Mouse (Mus musculus) subcutaneous adipose tissue, adult 2 months (tissue): ENCODE results near the gene Gm29666. TPM values are rescaled to one million over a fixed set of nuclear protein-coding genes. Genes with fewer than 3 reads are reported as not detected.

Experiments used
- polyA plus RNA-seq: library from polyadenylated mRNA; depleted of rRNA; stranded (reverse); fragments of >200 nt; gene quantifications from 2 replicates; pipeline ENCODE4 v1.2.3, GENCODE M21; 2012; ENCODE audit warnings: low replicate concordance; rRNA removed

Gene Gm29666
- 0.30 and 0.35 TPM in 2 replicates for polyA plus RNA-seq

DNA sequence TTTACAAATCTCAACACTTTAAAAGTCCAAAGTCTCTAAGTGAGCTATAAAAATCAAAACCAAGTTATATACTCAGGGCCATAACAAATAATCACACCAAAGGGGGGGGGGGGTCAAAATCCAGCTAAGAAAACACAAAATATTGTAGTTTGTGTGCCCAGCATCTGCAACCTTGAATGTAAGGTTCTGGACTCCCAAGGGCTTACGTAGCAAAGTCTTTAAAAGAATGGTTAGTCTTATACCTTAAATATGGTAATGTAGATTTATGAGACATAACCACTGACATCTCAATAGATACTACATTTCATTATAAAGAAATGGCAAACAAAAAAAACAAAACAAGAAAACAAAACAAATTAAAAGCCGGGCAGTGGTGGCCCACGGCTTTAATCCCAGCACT, at the start of gene Gm29666:
TSS of gene Gm29666 (minus strand) at position 101 of the 400 bp plus-strand sequence.

DNA sequence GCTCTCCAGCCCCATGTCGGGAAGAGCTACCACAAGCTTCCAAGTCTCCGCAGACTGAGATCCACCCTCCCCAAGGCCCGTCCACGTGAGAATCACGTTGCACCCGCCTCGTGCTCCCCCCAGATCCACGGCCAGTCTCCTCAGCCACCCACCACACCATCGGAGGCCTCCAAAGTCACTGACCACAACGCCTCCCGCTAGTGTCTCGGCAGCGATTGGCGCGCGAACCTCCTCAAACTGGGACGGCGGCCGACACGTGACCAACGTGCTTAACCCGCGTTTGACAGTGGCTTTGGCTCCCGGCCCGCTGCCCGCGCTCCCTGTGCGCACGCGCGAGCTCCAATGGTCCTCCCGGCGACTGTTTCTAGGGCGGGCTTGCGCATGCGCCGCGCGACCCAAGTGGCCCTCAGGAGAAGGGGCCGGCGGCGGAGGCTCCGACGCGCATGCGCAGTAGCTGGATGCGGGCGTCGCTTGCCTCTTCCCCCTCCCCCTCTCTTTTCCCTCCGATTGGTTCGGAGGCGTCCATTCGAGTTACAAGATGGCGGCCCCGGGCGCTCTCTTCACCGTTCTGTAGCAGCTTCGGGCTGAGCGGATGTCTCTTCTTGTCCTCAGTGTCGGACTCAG, 3.2 kb upstream of the Gm29666 start, which contains the start of gene Nup50:
TSS of gene Nup50 (plus strand) at position 528 of the 624 bp plus-strand sequence.

Other genes starting within 250 kb of the Gm29666 start
- 1.9 and 6.7 TPM in 2 replicates for gene Arhgap8, start 200.0 kb downstream of the Gm29666 start, polyA plus RNA-seq
- gene Phf21b, start 64.0 kb downstream of the Gm29666 start, polyA plus RNA-seq: 3.0 and 14.3 TPM in 2 replicates
- 6.6 and 10.7 TPM in 2 replicates for gene Nup50, start 3.4 kb upstream of the Gm29666 start, polyA plus RNA-seq
- gene 5031439G07Rik, start 68.5 kb upstream of the Gm29666 start, polyA plus RNA-seq: 20.6 and 31.0 TPM in 2 replicates
- gene Upk3a, start 97.1 kb upstream of the Gm29666 start, polyA plus RNA-seq: 0.17 and 10.2 TPM in 2 replicates
- gene Fam118a, start 108.9 kb upstream of the Gm29666 start, polyA plus RNA-seq: 7.7 and 19.7 TPM in 2 replicates
- gene Smc1b, start 211.9 kb upstream of the Gm29666 start, polyA plus RNA-seq: not detected in 2 replicates
- 0.06 TPM in 1 of 2 replicates, not detected in the other for gene Ribc2, start 212.0 kb upstream of the Gm29666 start, polyA plus RNA-seq